Mouse (Mus musculus) kidney, postnatal 14 days (tissue): ENCODE measurements around the gene Gm3099.
"Not testable (repeated sequence)": the region's sequence is repeated elsewhere in the genome, so short reads cannot be mapped to it uniquely, and the experiment has no call there.

Experiments used
- DNase-seq: peaks from one replicate; pipeline ENCODE4 v3.0.0; 2022; ENCODE audit warnings: mixed read lengths

Gene Gm3099

DNA sequence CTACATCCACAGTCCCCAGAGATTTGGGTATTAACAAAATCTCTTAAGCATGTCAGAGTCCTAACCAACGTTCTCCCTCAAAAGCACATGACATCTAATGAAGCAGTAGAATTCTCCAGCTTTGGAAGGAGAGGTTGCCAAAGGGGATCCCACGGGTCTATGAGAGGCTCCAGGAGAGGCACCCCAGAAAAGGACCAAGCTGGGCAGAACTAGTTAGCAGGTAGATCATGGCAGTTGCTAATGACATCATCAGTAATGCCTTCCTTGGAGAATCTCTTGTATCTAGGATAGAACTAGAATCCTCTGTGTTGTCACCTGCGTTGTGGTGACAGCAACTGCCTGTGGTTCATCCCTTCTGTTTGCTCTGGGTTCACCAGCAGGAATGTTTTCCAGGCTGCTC lies at the start of gene Gm3099:
Gene Gm3099, plus strand, starts transcription at position 301 of the 400 bp plus-strand sequence.
- not testable (repeated sequence) for DNase-seq

GRCm38 (mm10) chr14:3963247-3963646 lies 34.9 kb upstream of the Gm3099 start, which contains the start of gene Gm3095:
TSS of gene Gm3095 (plus strand) at chr14:3963547.
- not testable (repeated sequence) for DNase-seq

GRCm38 (mm10) chr14:4023641-4024040 lies 25.4 kb downstream of the Gm3099 start, which contains the start of gene Gm5796:
TSS of gene Gm5796 (plus strand) at chr14:4023941.
- DNase-seq, result not testable (repeated sequence)
